Comparison of ENCODE assay signal across 14 mouse cellular contexts in genomic region chr13:36087427-36087826, GRCm38 (mm10).
"Had no signal": no experiment of that assay in that cellular context is flagged by ENCODE, and none has a peak within 500 bp of the region (broad histone marks: within the 10 kb centered on the region; RNA-seq: fewer than 3 reads in every experiment).

No protein-coding gene starts in this region.

- H3K4me2 ChIP-seq: limb, embryonic 12.5 days; lung, embryonic 15.5 days; neural tube, embryonic 12.5 days had no signal

- H3K36me3 ChIP-seq: lung, embryonic 15.5 days had no signal

- H3K4me1 ChIP-seq: lung, embryonic 15.5 days; midbrain, embryonic 10.5 days; neural tube, embryonic 12.5 days had no signal

- H3K27me3 ChIP-seq: limb, embryonic 12.5 days; lung, embryonic 15.5 days; neural tube, embryonic 12.5 days had no signal

- H3K9me3 ChIP-seq: limb, embryonic 12.5 days; lung, embryonic 15.5 days; midbrain, embryonic 10.5 days; neural tube, embryonic 12.5 days had no signal

- H3K27ac ChIP-seq: kidney, postnatal 0 days; limb, embryonic 12.5 days; lung, embryonic 15.5 days; midbrain, embryonic 10.5 days; neural tube, embryonic 12.5 days had no signal

- H3K9ac ChIP-seq: limb, embryonic 12.5 days; lung, embryonic 15.5 days; neural tube, embryonic 12.5 days had no signal

- H3K4me3 ChIP-seq: limb, embryonic 12.5 days; lung, embryonic 15.5 days; midbrain, embryonic 10.5 days; myocyte; neural tube, embryonic 12.5 days had no signal

- DNase-seq: kidney, adult 11 months; kidney, adult 9 months; kidney, postnatal 36 days; layer of hippocampus, adult 9-11 months; layer of hippocampus, postnatal 36 days; midbrain, embryonic 14.5 days; retina, postnatal 1 day; right cerebral cortex, postnatal 14 days had no signal
